Mouse (Mus musculus): Measurements from ENCODE around the gene Ddx31. TPM values are rescaled to one million over a fixed set of nuclear protein-coding genes. Genes with fewer than 3 reads are reported as not detected.
A peak's percentile ranks its signal among the peaks of the same experiment; 100 is the strongest.

Ddx31 gene
- 18.8 TPM in 2 replicates for polyA plus RNA-seq (2016; fragmentation: Nextera tagmentation; extraction: Ambion mirVana)

GRCm38 (mm10) chr2:28840222-28840951 lies at the start of gene Ddx31, which contains the start of gene Gtf3c4:
TSS of gene Ddx31 (plus strand) at chr2:28840406.
TSS of gene Gtf3c4 (minus strand) at chr2:28840360.
- H3K9ac ChIP-seq: peak within 1 kb of the TSS; percentile 93
- under 1% methylated on average over 63 of the region's 63 CpGs for WGBS
- H3K27ac ChIP-seq: peak within 1 kb of the TSS; percentile 85
- H3K27me3 ChIP-seq: no peaks in the 10 kb centered on the region
- no peaks in the 10 kb centered on the region for H3K9me3 ChIP-seq
- H3K36me3 ChIP-seq (replicated peaks): peaks cover 9% of the 10 kb centered on the region
- H3K4me1 ChIP-seq: peaks cover 50% of the 10 kb centered on the region
- peak; percentile 96 for ATAC-seq (ENCODE audit: low FRiP score)
- peak within 1 kb of the TSS; percentile 98 for H3K4me2 ChIP-seq
- H3K4me3 ChIP-seq (replicated peaks): peak within 1 kb of the TSS; percentile 97

- Histone ChIP-seq H3K27me3 (peaks cover 77% of the 10 kb centered on the region), H3K27ac (no peak overlapping the region), H3K9me3 (no peaks in the 10 kb centered on the region), H3K4me2 (peak overlapping the region; percentile 33), H3K36me3 (replicated peaks) (no peaks in the 10 kb centered on the region), H3K9ac (no peak overlapping the region; the same call in 1 of the 2 replicates), H3K4me3 (replicated peaks) (no peak overlapping the region), H3K4me1 (peaks cover 27% of the 10 kb centered on the region)
- peak; percentile 72 for ATAC-seq (ENCODE audit: low FRiP score)
- 27% methylated on average over 5 of the region's 6 CpGs for WGBS
Measured at GRCm38 (mm10) chr2:28792931-28793610, 47.1 kb upstream of the Ddx31 start.

GRCm38 (mm10) chr2:28794623-28795022 lies 45.6 kb upstream of the Ddx31 start:
- no peaks in the 10 kb centered on the region for H3K9me3 ChIP-seq
- peaks cover 72% of the 10 kb centered on the region for H3K27me3 ChIP-seq
- no peak overlapping the region for H3K4me3 ChIP-seq (replicated peaks)
- H3K36me3 ChIP-seq (replicated peaks): no peaks in the 10 kb centered on the region
- peaks cover 35% of the 10 kb centered on the region for H3K4me1 ChIP-seq
- no peak overlapping the region for H3K27ac ChIP-seq
- 74% methylated on average over 5 of the region's 5 CpGs for WGBS
- ATAC-seq (ENCODE audit: low FRiP score): no peak
- no peak overlapping the region for H3K9ac ChIP-seq
- H3K4me2 ChIP-seq: no peak overlapping the region

- no peaks in the 10 kb centered on the region for H3K9me3 ChIP-seq
- ATAC-seq (ENCODE audit: low FRiP score): no peak
- H3K4me2 ChIP-seq: no peak overlapping the region
- peaks cover 74% of the 10 kb centered on the region for H3K27me3 ChIP-seq
- no peak overlapping the region for H3K9ac ChIP-seq
- 77% methylated on average over 8 of the region's 8 CpGs for WGBS
- no peak overlapping the region for H3K4me3 ChIP-seq (replicated peaks)
- H3K4me1 ChIP-seq: peaks cover 35% of the 10 kb centered on the region
- H3K36me3 ChIP-seq (replicated peaks): no peaks in the 10 kb centered on the region
- H3K27ac ChIP-seq: 0 out of 2 replicates have a peak overlapping the region, but pooled peaks have one; percentile 19
Measured at GRCm38 (mm10) chr2:28796298-28796697, 43.9 kb upstream of the Ddx31 start.

GRCm38 (mm10) chr2:28797490-28798106 lies 42.6 kb upstream of the Ddx31 start:
- Histone ChIP-seq H3K9ac (no peak overlapping the region), H3K27ac (peak overlapping the region; percentile 65), H3K36me3 (replicated peaks) (no peaks in the 10 kb centered on the region), H3K9me3 (no peaks in the 10 kb centered on the region), H3K4me2 (peak overlapping the region; percentile 21; the same call in 1 of the 2 replicates), H3K4me1 (peaks cover 33% of the 10 kb centered on the region), H3K27me3 (peaks cover 75% of the 10 kb centered on the region), H3K4me3 (replicated peaks) (no peak overlapping the region)
- WGBS: 23% methylated on average over 18 of the region's 18 CpGs
- ATAC-seq (ENCODE audit: low FRiP score): peak; percentile 81

GRCm38 (mm10) chr2:28798390-28798789 lies 41.8 kb upstream of the Ddx31 start:
- no peak for ATAC-seq (ENCODE audit: low FRiP score)
- H3K27me3 ChIP-seq: peaks cover 78% of the 10 kb centered on the region

GRCm38 (mm10) chr2:28799575-28799974 lies 40.6 kb upstream of the Ddx31 start:
- no peak for ATAC-seq (ENCODE audit: low FRiP score)
- Histone ChIP-seq H3K36me3 (replicated peaks) (no peaks in the 10 kb centered on the region), H3K9ac (no peak overlapping the region), H3K4me3 (replicated peaks) (no peak overlapping the region), H3K4me1 (peaks cover 27% of the 10 kb centered on the region), H3K27ac (no peak overlapping the region), H3K4me2 (no peak overlapping the region), H3K9me3 (no peaks in the 10 kb centered on the region), H3K27me3 (peaks cover 70% of the 10 kb centered on the region)
- 89% methylated on average over 2 of the region's 2 CpGs for WGBS

More at GRCm38 (mm10) chr2:28798390-28798789, 41.8 kb upstream of the Ddx31 start:
- no peaks in the 10 kb centered on the region for H3K9me3 ChIP-seq
- H3K4me1 ChIP-seq: peaks cover 27% of the 10 kb centered on the region
- peak overlapping the region; percentile 56 for H3K27ac ChIP-seq
- H3K4me2 ChIP-seq: no peak overlapping the region
- H3K36me3 ChIP-seq (replicated peaks): no peaks in the 10 kb centered on the region
- no peak overlapping the region for H3K9ac ChIP-seq
- 29% methylated on average over 3 of the region's 3 CpGs for WGBS
- no peak overlapping the region for H3K4me3 ChIP-seq (replicated peaks)

GRCm38 (mm10) chr2:28803406-28803805 lies 36.8 kb upstream of the Ddx31 start:
- Histone ChIP-seq H3K4me1 (peaks cover 8% of the 10 kb centered on the region), H3K4me3 (replicated peaks) (no peak overlapping the region), H3K27me3 (peaks cover 75% of the 10 kb centered on the region), H3K9ac (no peak overlapping the region), H3K36me3 (replicated peaks) (no peaks in the 10 kb centered on the region), H3K27ac (no peak overlapping the region), H3K4me2 (no peak overlapping the region), H3K9me3 (no peaks in the 10 kb centered on the region)
- ATAC-seq (ENCODE audit: low FRiP score): no peak
- 92% methylated on average over 7 of the region's 7 CpGs for WGBS

GRCm38 (mm10) chr2:28808841-28809240 lies 31.4 kb upstream of the Ddx31 start:
- Histone ChIP-seq H3K9ac (no peak overlapping the region), H3K27me3 (peaks cover 48% of the 10 kb centered on the region), H3K4me3 (replicated peaks) (no peak overlapping the region), H3K36me3 (replicated peaks) (no peaks in the 10 kb centered on the region), H3K4me2 (no peak overlapping the region), H3K4me1 (no peaks in the 10 kb centered on the region; the same call in 1 of the 2 replicates), H3K9me3 (no peaks in the 10 kb centered on the region), H3K27ac (no peak overlapping the region)
- 79% methylated on average over 6 of the region's 6 CpGs for WGBS
- no peak for ATAC-seq (ENCODE audit: low FRiP score)

GRCm38 (mm10) chr2:28810260-28811013 lies 29.8 kb upstream of the Ddx31 start:
- H3K9me3 ChIP-seq: no peaks in the 10 kb centered on the region
- no peak overlapping the region for H3K9ac ChIP-seq
- H3K36me3 ChIP-seq (replicated peaks): no peaks in the 10 kb centered on the region
- no peaks in the 10 kb centered on the region; the same call in 1 of the 2 replicates for H3K4me1 ChIP-seq
- no peak overlapping the region for H3K4me3 ChIP-seq (replicated peaks)
- no peak overlapping the region for H3K27ac ChIP-seq
- 30% methylated on average over 5 of the region's 5 CpGs for WGBS
- H3K27me3 ChIP-seq: peaks cover 39% of the 10 kb centered on the region
- H3K4me2 ChIP-seq: no peak overlapping the region
- ATAC-seq (ENCODE audit: low FRiP score): peak; percentile 36; the same call in 1 of the 2 replicates

- 81% methylated on average over 4 of the region's 4 CpGs for WGBS
Measured at GRCm38 (mm10) chr2:28818866-28819265, 21.3 kb upstream of the Ddx31 start.

More at GRCm38 (mm10) chr2:28818866-28819265, 21.3 kb upstream of the Ddx31 start:
- H3K4me3 ChIP-seq (replicated peaks): no peak overlapping the region
- no peaks in the 10 kb centered on the region for H3K9me3 ChIP-seq
- no peaks in the 10 kb centered on the region for H3K4me1 ChIP-seq
- no peak overlapping the region for H3K27ac ChIP-seq
- no peak overlapping the region for H3K4me2 ChIP-seq
- no peaks in the 10 kb centered on the region for H3K27me3 ChIP-seq
- no peak for ATAC-seq (ENCODE audit: low FRiP score)
- H3K36me3 ChIP-seq (replicated peaks): peaks cover 12% of the 10 kb centered on the region
- H3K9ac ChIP-seq: no peak overlapping the region
